Mouse (Mus musculus) midbrain, embryonic 11.5 days (tissue): Measurements from ENCODE around the gene Cfap44. TPM values are rescaled to one million over a fixed set of nuclear protein-coding genes. Genes with fewer than 3 reads are reported as not detected.

Experiments used
- ATAC-seq: fragments of 200-750 bp; cut with Nextera tagmentation; 2 replicates; pipeline ENCODE4 v1.8.0; 2017; ENCODE audit warnings: moderate TSS enrichment, moderate library complexity; ENCODE audit not compliant: low FRiP score
- DNase-seq: peaks from one replicate; pipeline ENCODE4 v3.0.0; 2015; ENCODE audit warnings: low spot score; ENCODE audit errors: missing footprints
- H3K27ac ChIP-seq: fragments of 300-500 bp; sonication (generic); 2 replicates; pipeline ENCODE4 v1.5.1; 2014; ENCODE audit warnings: low read depth, low read length
- H3K27me3 ChIP-seq: fragments of 300-500 bp; sonication (generic); 2 replicates; pipeline ENCODE4 v1.6.1; 2014; ENCODE audit warnings: mild to moderate bottlenecking, low read length, moderate library complexity, mixed read lengths; ENCODE audit not compliant: control insufficient read depth, insufficient read depth
- H3K36me3 ChIP-seq: fragments of 300-500 bp; sonication (generic); 2 replicates; pipeline ENCODE4 v1.6.1; 2014; ENCODE audit warnings: mild to moderate bottlenecking, low read length, moderate library complexity, mixed read lengths; ENCODE audit not compliant: control insufficient read depth, insufficient read depth
- H3K4me1 ChIP-seq: fragments of 300-500 bp; sonication (generic); 2 replicates; pipeline ENCODE4 v1.6.1; 2014; ENCODE audit warnings: low read length; ENCODE audit not compliant: control insufficient read depth, insufficient read depth
- H3K4me2 ChIP-seq: fragments of 300-500 bp; sonication (generic); 2 replicates; pipeline ENCODE4 v1.6.1; 2014; ENCODE audit warnings: mild to moderate bottlenecking, moderate library complexity
- H3K4me3 ChIP-seq: fragments of 300-500 bp; sonication (generic); 2 replicates; pipeline ENCODE4 v1.5.1; 2014; ENCODE audit warnings: low read depth, low read length
- H3K9ac ChIP-seq: fragments of 300-500 bp; sonication (generic); 2 replicates; pipeline ENCODE4 v1.6.1; 2014; ENCODE audit warnings: low read length
- H3K9me3 ChIP-seq: fragments of 300-500 bp; sonication (generic); 2 replicates; pipeline ENCODE4 v1.6.1; 2016; ENCODE audit warnings: low read length; ENCODE audit not compliant: control insufficient read depth
- WGBS: fragments of 180-500 bp; shearing (Covaris S2); extraction: QIAGEN DNeasy Blood & Tissue Kit; methylation state at CpG from one replicate; pipeline ENCODE4 v1.1.7; 2014; 5-methylcytosine and 5-hydroxymethylcytosine counted together
- polyA plus RNA-seq: library from polyadenylated mRNA; unstranded; fragments of >200 nt; fragmentation: Nextera tagmentation; extraction: Ambion mirVana; gene quantifications from 2 replicates; pipeline ENCODE4 v1.2.1, GENCODE M21; 2014

Gene Cfap44
- polyA plus RNA-seq, 1 experiment from 2014 or later = 0.89 TPM

- no peak overlapping the region for H3K27ac ChIP-seq
- ATAC-seq (no peak), DNase-seq (no peak)
- H3K4me3 ChIP-seq = no peak overlapping the region
- no peaks in the 10 kb centered on the region for H3K27me3 ChIP-seq
- H3K9me3 ChIP-seq = no peaks in the 10 kb centered on the region
- H3K4me2 ChIP-seq = no peak overlapping the region
- WGBS = 92% methylated on average over 7 of the region's 7 CpGs
- H3K4me1 ChIP-seq = no peaks in the 10 kb centered on the region
- peaks cover 29% of the 10 kb centered on the region for H3K36me3 ChIP-seq
- no peak overlapping the region for H3K9ac ChIP-seq
Measured at GRCm38 (mm10) chr16:44509458-44510344, 115.1 kb downstream of the Cfap44 start.

GRCm38 (mm10) chr16:44510521-44511213, 116.1 kb downstream of the Cfap44 start:
- H3K4me3 ChIP-seq = no peak overlapping the region
- no peak overlapping the region for H3K9ac ChIP-seq
- no peaks in the 10 kb centered on the region for H3K9me3 ChIP-seq
- 82% methylated on average over 13 of the region's 13 CpGs for WGBS
- no peak overlapping the region for H3K27ac ChIP-seq
- no peak overlapping the region for H3K4me2 ChIP-seq
- H3K36me3 ChIP-seq = peaks cover 31% of the 10 kb centered on the region
- no peak for DNase-seq
- ATAC-seq = no peak
- no peaks in the 10 kb centered on the region for H3K4me1 ChIP-seq
- no peaks in the 10 kb centered on the region for H3K27me3 ChIP-seq

GRCm38 (mm10) chr16:44516498-44516897, 121.9 kb downstream of the Cfap44 start:
- no peak overlapping the region for H3K9ac ChIP-seq
- no peaks in the 10 kb centered on the region for H3K27me3 ChIP-seq
- no peak overlapping the region for H3K27ac ChIP-seq
- H3K9me3 ChIP-seq = no peaks in the 10 kb centered on the region
- 86% methylated on average over 6 of the region's 6 CpGs for whole genome bisulfite sequencing
- H3K4me3 ChIP-seq = no peak overlapping the region
- ATAC-seq (no peak), DNase-seq (no peak)
- no peaks in the 10 kb centered on the region for H3K4me1 ChIP-seq
- peaks cover 34% of the 10 kb centered on the region for H3K36me3 ChIP-seq
- no peak overlapping the region for H3K4me2 ChIP-seq

GRCm38 (mm10) chr16:44523595-44523994, 129.0 kb downstream of the Cfap44 start:
- ATAC-seq = no peak
- peaks cover 20% of the 10 kb centered on the region for H3K4me1 ChIP-seq
- H3K36me3 ChIP-seq = peaks cover 12% of the 10 kb centered on the region
- no peak overlapping the region for H3K4me3 ChIP-seq
- no peaks in the 10 kb centered on the region for H3K9me3 ChIP-seq
- no peak overlapping the region for H3K4me2 ChIP-seq
- 78% methylated on average over 7 of the region's 7 CpGs for WGBS
- H3K27me3 ChIP-seq = no peaks in the 10 kb centered on the region
- no peak overlapping the region for H3K27ac ChIP-seq
- no peak for DNase-seq
- H3K9ac ChIP-seq = no peak overlapping the region

- no peak overlapping the region for H3K4me3 ChIP-seq
- peaks cover under 1% of the 10 kb centered on the region; the same call in 1 of the 2 replicates for H3K36me3 ChIP-seq
- 85% methylated on average over 1 of the region's 1 CpGs for WGBS
- no peak for DNase-seq
- H3K9ac ChIP-seq = no peak overlapping the region
- H3K4me1 ChIP-seq = peaks cover 38% of the 10 kb centered on the region
- H3K27me3 ChIP-seq = no peaks in the 10 kb centered on the region
- H3K27ac ChIP-seq = no peak overlapping the region
- ATAC-seq = no peak
- H3K9me3 ChIP-seq = no peaks in the 10 kb centered on the region
- H3K4me2 ChIP-seq = no peak overlapping the region
Measured at GRCm38 (mm10) chr16:44526044-44526443, 131.4 kb downstream of the Cfap44 start.

GRCm38 (mm10) chr16:44526689-44527088, 132.1 kb downstream of the Cfap44 start:
- H3K4me3 ChIP-seq = no peak overlapping the region
- ATAC-seq (no peak), DNase-seq (peak; percentile 91)
- peak overlapping the region; percentile 23; the same call in 1 of the 2 replicates for H3K4me2 ChIP-seq
- peaks cover 44% of the 10 kb centered on the region for H3K4me1 ChIP-seq
- no peaks in the 10 kb centered on the region for H3K9me3 ChIP-seq
- H3K27ac ChIP-seq = peak overlapping the region; percentile 40; the same call in 1 of the 2 replicates
- no peaks in the 10 kb centered on the region for H3K36me3 ChIP-seq
- WGBS = 8% methylated on average over 12 of the region's 12 CpGs
- H3K9ac ChIP-seq = no peak overlapping the region
- no peaks in the 10 kb centered on the region for H3K27me3 ChIP-seq

- H3K27ac ChIP-seq = peak overlapping the region; percentile 46; the same call in 1 of the 2 replicates
- peaks cover 4% of the 10 kb centered on the region for H3K36me3 ChIP-seq
- no peaks in the 10 kb centered on the region; the same call in 1 of the 2 replicates for H3K9me3 ChIP-seq
- H3K4me1 ChIP-seq = peaks cover 46% of the 10 kb centered on the region
- 39% methylated on average over 11 of the region's 11 CpGs for WGBS
- ATAC-seq (no peak), DNase-seq (peak; percentile 89)
- no peak overlapping the region for H3K4me3 ChIP-seq
- H3K9ac ChIP-seq = no peak overlapping the region
- H3K4me2 ChIP-seq = no peak overlapping the region
- no peaks in the 10 kb centered on the region for H3K27me3 ChIP-seq
Measured at GRCm38 (mm10) chr16:44527218-44527905, 132.8 kb downstream of the Cfap44 start.

- peak overlapping the region; percentile 94 for H3K27ac ChIP-seq
- ATAC-seq (no peak), DNase-seq (no peak)
- no peaks in the 10 kb centered on the region; the same call in 1 of the 2 replicates for H3K9me3 ChIP-seq
- peaks cover 12% of the 10 kb centered on the region for H3K36me3 ChIP-seq
- H3K27me3 ChIP-seq = no peaks in the 10 kb centered on the region
- peak overlapping the region; percentile 45; the same call in 1 of the 2 replicates for H3K4me2 ChIP-seq
- H3K4me3 ChIP-seq = no peak overlapping the region
- peak overlapping the region; percentile 24; the same call in 1 of the 2 replicates for H3K9ac ChIP-seq
- WGBS = 79% methylated on average over 7 of the region's 7 CpGs
- H3K4me1 ChIP-seq = peaks cover 54% of the 10 kb centered on the region
Measured at GRCm38 (mm10) chr16:44528955-44529354, 134.4 kb downstream of the Cfap44 start.
